Mouse (Mus musculus) spleen, adult 2 months (tissue): ENCODE measurements around the gene Vax2. TPM values are rescaled to one million over a fixed set of nuclear protein-coding genes. Genes with fewer than 3 reads are reported as not detected.

Source experiments
- DNase-seq, 2 experiments: peaks; one replicate each; pipeline versions ENCODE4 v3.0.0 to v3.0.0-alpha.2; 2012 to 2021; ENCODE audit warnings: low spot score in 2 of 2, low read depth in 1 of 2
- H3K27ac ChIP-seq: fragments of 200-500 bp; 2 replicates; pipeline ENCODE4 v1.5.1; 2012; ENCODE audit warnings: low read length, inconsistent platforms; ENCODE audit not compliant: insufficient read depth
- H3K27me3 ChIP-seq: fragments of 200-500 bp; 2 replicates; pipeline ENCODE4 v1.6.1; 2012; ENCODE audit warnings: mild to moderate bottlenecking, moderate library complexity, low read length, inconsistent platforms; ENCODE audit not compliant: control insufficient read depth, insufficient read depth
- H3K36me3 ChIP-seq: fragments of 200-500 bp; 2 replicates; pipeline ENCODE4 v1.6.1; 2012; ENCODE audit warnings: mild to moderate bottlenecking, low read length, inconsistent platforms; ENCODE audit not compliant: control insufficient read depth, insufficient read depth
- H3K4me1 ChIP-seq: fragments of 200-500 bp; 2 replicates; pipeline ENCODE4 v1.6.1; 2011; ENCODE audit warnings: inconsistent platforms; ENCODE audit not compliant: control insufficient read depth, insufficient read depth, insufficient read length
- H3K4me3 ChIP-seq: fragments of 200-500 bp; 2 replicates; pipeline ENCODE4 v1.5.1; 2011; ENCODE audit warnings: mild to moderate bottlenecking, inconsistent platforms; ENCODE audit not compliant: insufficient read depth, insufficient read length; ENCODE audit errors: extremely low read depth
- CTCF ChIP-seq: fragments of 200-500 bp; IDR thresholded peaks from 2 replicates; pipeline ENCODE4 v1.5.1; 2011; ENCODE audit warnings: mild to moderate bottlenecking, inconsistent platforms; ENCODE audit not compliant: insufficient read depth, insufficient read length, insufficient replicate concordance; ENCODE audit errors: extremely low read depth
- POLR2A ChIP-seq: fragments of 200-500 bp; IDR thresholded peaks from 2 replicates; pipeline ENCODE4 v1.6.1; 2011; ENCODE audit warnings: low read depth, low read length, inconsistent platforms
- WGBS: fragments of 180-500 bp; shearing (Covaris S2); methylation state at CpG from one replicate; pipeline ENCODE4 v1.1.7; 2018; 5-methylcytosine and 5-hydroxymethylcytosine counted together
- polyA plus RNA-seq: library from polyadenylated mRNA; depleted of rRNA; stranded (reverse); fragments of >200 nt; gene quantifications from 2 replicates; pipeline ENCODE4 v1.2.3, GENCODE M21; 2012

The Vax2 gene
- polyA plus RNA-seq, 1 experiment: not detected

DNA sequence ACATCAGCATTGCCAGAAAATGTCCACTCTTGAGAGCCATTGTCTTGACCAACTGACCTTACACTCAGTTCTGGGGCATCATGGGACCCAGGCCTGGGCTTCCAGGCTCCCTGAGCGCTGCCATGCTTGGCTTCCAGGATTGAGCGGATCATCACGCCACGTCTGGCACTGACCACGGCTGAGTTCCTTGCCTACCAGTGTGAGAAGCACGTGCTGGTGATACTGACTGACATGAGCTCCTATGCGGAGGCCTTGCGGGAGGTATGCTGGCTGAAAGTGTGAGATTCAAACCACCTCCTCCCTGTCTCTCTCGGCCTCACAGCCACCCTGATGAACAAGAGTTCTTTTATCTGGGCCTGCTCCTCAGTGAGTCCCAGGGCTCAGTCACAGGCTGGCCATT is 45.0 kb downstream of the Vax2 start:
- DNase-seq: no peak
- no peak overlapping the region for H3K4me3 ChIP-seq
- WGBS: 89% methylated on average over 9 of the region's 9 CpGs
- TF ChIP-seq CTCF (no peak), POLR2A (no peak)
- H3K27ac ChIP-seq: no peak overlapping the region
- H3K4me1 ChIP-seq: no peaks in the 10 kb centered on the region
- H3K36me3 ChIP-seq: no peaks in the 10 kb centered on the region
- no peaks in the 10 kb centered on the region; the same call in 1 of the 2 replicates for H3K27me3 ChIP-seq

DNA sequence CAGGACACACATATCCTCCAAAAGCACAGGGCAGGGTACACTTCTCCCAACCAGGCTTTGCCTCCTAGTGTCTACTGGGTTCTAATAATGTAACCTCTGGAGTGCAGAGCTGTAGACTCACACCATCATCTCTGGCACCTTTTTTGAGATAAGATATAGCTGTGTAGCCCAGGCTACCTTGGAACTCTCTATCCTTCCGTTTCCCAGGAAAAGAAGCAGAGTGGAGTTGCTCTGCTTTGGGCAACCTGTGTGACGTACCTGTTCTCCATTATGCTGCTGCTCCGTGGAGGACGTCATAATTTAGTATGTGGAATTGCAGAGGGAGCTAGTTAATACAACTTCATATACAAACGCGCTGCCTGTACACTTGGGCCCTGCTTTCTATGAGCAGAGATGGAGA is 51.3 kb downstream of the Vax2 start, which contains the start of gene Ankrd53:
Gene Ankrd53, plus strand, starts transcription at position 301 of the 400 bp plus-strand sequence.
- Histone ChIP-seq H3K36me3 (no peaks in the 10 kb centered on the region), H3K27me3 (no peaks in the 10 kb centered on the region; the same call in 1 of the 2 replicates), H3K4me1 (peaks cover 8% of the 10 kb centered on the region), H3K27ac (no peak within 1 kb of the TSS), H3K4me3 (peak within 1 kb of the TSS; percentile 20; the same call in 1 of the 2 replicates)
- WGBS: 23% methylated on average over 6 of the region's 6 CpGs
- no peak for TF ChIP-seq CTCF
- no peak for TF ChIP-seq POLR2A
- DNase-seq: no peak

DNA sequence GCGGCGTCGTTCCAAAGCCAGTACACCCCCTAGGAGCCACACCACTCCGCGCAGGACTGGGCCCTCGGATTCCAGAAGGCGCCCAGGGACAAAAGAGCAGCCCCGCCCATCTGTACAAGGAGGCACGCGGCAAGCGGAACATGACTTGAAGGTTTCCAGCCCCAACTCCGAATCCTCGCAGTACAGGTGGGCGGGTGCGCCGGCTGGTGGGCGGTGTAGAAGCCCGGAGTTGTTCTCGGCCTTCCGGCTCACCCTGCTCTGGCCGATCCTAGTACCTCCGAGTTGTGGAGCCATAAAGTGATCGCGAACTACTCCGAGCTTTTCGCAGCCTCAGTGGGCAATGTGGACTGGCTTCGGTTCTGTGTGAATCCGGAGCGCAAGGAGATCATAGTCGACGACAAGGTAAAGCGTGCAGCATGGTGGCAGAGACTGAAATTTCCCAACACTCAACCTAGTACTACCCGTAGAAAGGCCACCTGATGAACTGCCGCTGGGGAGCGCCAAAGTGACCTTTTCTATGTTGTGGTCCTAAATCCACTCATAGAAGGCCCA is 51.9 kb downstream of the Vax2 start:
- Histone ChIP-seq H3K4me3 (peak overlapping the region; percentile 20; the same call in 1 of the 2 replicates), H3K4me1 (peaks cover 8% of the 10 kb centered on the region), H3K27me3 (no peaks in the 10 kb centered on the region; the same call in 1 of the 2 replicates), H3K36me3 (no peaks in the 10 kb centered on the region), H3K27ac (no peak overlapping the region)
- TF ChIP-seq CTCF (no peak), POLR2A (no peak)
- DNase-seq: peak in 1 of 2 experiments; percentile 11
- 10% methylated on average over 35 of the region's 35 CpGs for WGBS

DNA sequence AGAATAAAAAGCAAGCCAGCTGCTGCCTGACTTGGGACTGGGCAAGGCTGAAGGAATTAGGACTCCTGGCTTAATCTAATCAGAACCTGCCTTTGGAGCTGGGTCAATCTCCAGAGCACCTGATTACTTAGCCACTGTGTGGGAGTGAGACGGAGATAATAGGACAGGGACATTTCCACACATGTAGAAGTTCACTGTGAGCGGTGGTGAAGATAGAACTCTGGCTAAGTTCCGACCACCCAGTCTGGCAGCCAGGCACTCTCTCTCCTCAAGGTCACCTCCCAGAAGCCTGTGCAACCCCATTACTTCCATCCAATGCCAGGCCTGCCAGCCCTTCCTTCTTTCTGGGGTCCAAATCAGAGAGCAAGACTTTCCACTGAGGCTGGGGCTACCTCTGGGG is 55.9 kb downstream of the Vax2 start:
- 87% methylated on average over 3 of the region's 3 CpGs for WGBS
- Histone ChIP-seq H3K36me3 (peaks cover 11% of the 10 kb centered on the region), H3K4me1 (peaks cover 8% of the 10 kb centered on the region), H3K27me3 (no peaks in the 10 kb centered on the region), H3K4me3 (no peak overlapping the region), H3K27ac (no peak overlapping the region)
- TF ChIP-seq POLR2A (no peak), CTCF (no peak)
- no peak for DNase-seq

DNA sequence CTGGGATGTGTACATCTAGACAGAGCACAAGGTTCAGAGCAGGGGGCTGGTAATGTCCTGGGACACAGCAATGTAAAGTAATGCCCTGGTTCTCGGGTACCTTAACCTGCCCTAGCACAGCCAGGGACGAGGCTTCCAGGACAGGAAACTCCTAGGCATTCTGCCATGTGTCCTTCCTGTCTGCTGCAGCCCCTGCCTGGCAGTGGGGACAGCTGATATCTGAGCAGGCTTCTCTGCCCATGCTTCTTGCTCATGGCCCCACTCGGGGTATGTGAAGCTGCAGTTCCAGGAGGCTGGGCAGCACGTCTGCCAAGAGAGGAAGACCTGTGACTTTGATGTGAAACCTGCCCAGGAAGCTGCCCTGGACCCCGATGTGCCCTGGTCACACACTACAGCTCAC is 57.4 kb downstream of the Vax2 start:
- TF ChIP-seq CTCF (no peak), POLR2A (no peak)
- no peak for DNase-seq
- H3K4me1 ChIP-seq: no peaks in the 10 kb centered on the region
- no peaks in the 10 kb centered on the region for H3K27me3 ChIP-seq
- H3K4me3 ChIP-seq: no peak overlapping the region
- H3K36me3 ChIP-seq: peaks cover 15% of the 10 kb centered on the region
- 64% methylated on average over 5 of the region's 5 CpGs for WGBS
- H3K27ac ChIP-seq: no peak overlapping the region

DNA sequence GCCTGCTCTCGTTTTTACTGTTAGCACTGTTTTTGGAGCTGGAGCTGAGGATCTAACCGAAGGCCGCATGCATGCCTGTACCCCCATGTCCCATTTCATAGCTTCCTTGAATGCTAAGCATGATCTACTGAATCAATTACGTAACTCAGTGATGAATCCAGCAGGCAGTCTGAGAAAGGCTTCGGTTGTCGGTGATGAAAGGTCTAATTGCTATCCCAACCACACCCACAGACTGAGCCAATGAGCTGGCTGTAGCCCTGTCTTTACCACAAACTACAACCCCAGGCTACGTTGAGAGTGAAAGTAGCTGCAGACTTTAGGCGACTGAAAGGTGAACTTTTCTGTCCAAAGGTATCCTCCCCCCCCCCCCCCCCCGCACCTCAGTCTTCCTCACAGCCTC is 63.1 kb downstream of the Vax2 start:
- H3K27me3 ChIP-seq: no peaks in the 10 kb centered on the region
- peaks cover 14% of the 10 kb centered on the region for H3K36me3 ChIP-seq
- peaks cover 2% of the 10 kb centered on the region; the same call in 1 of the 2 replicates for H3K4me1 ChIP-seq
- no peak overlapping the region for H3K4me3 ChIP-seq
- DNase-seq: no peak
- no peak for TF ChIP-seq POLR2A
- WGBS: 65% methylated on average over 9 of the region's 9 CpGs
- H3K27ac ChIP-seq: no peak overlapping the region

DNA sequence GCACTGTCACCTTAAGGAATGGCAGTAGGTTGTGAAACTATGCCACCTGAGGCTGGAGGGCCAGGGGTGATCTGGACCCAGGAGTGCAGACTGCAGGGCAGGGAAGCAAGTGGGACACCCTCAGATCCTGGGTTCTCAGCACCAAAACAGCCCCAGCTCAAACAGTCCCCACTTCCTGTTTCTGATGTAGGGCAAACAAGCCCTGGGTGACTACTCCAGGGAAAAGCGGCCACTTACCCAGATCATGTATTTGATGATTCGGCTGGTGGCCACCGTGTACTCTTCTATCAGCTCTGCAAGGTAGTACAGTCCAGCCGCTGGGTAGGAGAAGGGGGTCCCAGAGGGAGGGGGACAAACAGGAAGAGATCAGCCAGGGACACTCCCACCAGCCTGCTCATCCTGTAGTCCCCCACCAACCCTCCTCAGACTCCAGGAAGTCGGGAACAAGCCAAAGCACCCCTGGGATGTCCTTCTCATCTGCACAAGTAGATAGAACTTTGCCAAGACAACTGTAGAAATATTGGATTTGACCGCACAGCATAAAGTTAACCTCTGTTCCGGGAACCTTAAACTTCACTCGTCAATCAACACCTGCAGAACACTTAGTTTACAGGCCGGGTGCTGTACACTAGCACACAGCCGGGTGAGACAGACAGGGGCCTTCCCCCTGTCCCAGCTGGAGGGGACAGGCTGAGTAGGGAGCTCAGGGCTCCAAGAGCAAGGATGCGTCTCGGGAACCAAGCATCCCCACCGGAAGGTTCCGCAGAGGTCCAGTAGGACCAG is 63.9 kb downstream of the Vax2 start:
- peaks cover 13% of the 10 kb centered on the region for H3K36me3 ChIP-seq
- H3K27me3 ChIP-seq: no peaks in the 10 kb centered on the region
- under 1% methylated on average over 14 of the region's 14 CpGs for WGBS
- no peak for DNase-seq
- no peak for TF ChIP-seq CTCF
- H3K4me1 ChIP-seq: peaks cover 2% of the 10 kb centered on the region; the same call in 1 of the 2 replicates
- peak overlapping the region; percentile 74 for H3K4me3 ChIP-seq
- H3K27ac ChIP-seq: peak overlapping the region; percentile 50
